Mouse (Mus musculus) brain, adult 10 weeks (tissue): ENCODE data around the gene Mrps27. TPM values are rescaled to one million over a fixed set of nuclear protein-coding genes. Genes with fewer than 3 reads are reported as not detected.

ENCODE experiments used
- polyA plus RNA-seq: library from polyadenylated mRNA; stranded (reverse); fragments of 350-450 nt; fragmentation: Illumina TruSeq; extraction: RNeasy Lipid Tissue Mini Kit (QIAGEN cat#74804); gene quantifications from one replicate; pipeline ENCODE4 v1.2.3, GENCODE M21; 2015; ENCODE audit warnings: low read depth, low replicate concordance

Gene Mrps27
- 44.2 TPM for polyA plus RNA-seq

GRCm38 (mm10) chr13:99344599-99345575, at the start of gene Mrps27, which contains the start of gene Ptcd2:
Mrps27 (plus strand) TSS chr13:99344786.
Ptcd2 (minus strand) TSS chr13:99344705.

Other genes starting within 250 kb of the Mrps27 start
- gene Zfp366, start 160.0 kb upstream of the Mrps27 start, polyA plus RNA-seq = 3.0 TPM
- gene Ptcd2, start 81 bp upstream of the Mrps27 start, polyA plus RNA-seq = 47.0 TPM
- gene Map1b, start 171.8 kb downstream of the Mrps27 start, polyA plus RNA-seq = 182 TPM